In genomic region chr9:80022821-80023220, GRCm38 (mm10) we compare ENCODE assay signal across 16 mouse cellular contexts. TPM values are rescaled to one million over a fixed set of nuclear protein-coding genes. Genes with fewer than 3 reads are reported as not detected.
DNase-seq lines count a peak whose midpoint lies in the region; ATAC-seq and TF ChIP-seq lines count a peak whose summit lies in the region.
"Had no signal": no experiment of that assay in that cellular context is flagged by ENCODE, and none has a peak within 500 bp of the region (broad histone marks: within the 10 kb centered on the region; RNA-seq: fewer than 3 reads in every experiment).

No protein-coding gene starts in this region.

- DNase-seq in adrenal gland, adult (ENCODE audit: inconsistent age in 2 of 2, low spot score in 1 of 2), result peak; percentile 66 to 84
- DNase-seq in adrenal gland, postnatal 4 days (ENCODE audit: low spot score in 2 of 2), result no peak
- DNase-seq in kidney, adult 2 months, result peak; percentile 4
- no peak for DNase-seq in kidney, adult 18-20 months
- DNase-seq in R1 (ENCODE audit: low read depth, low spot score), result peak; percentile 23
- peak; percentile 31 for DNase-seq in heart, postnatal 0 days (ENCODE audit: low spot score)
- DNase-seq in gastrocnemius, postnatal 4 days (ENCODE audit: low spot score in 2 of 2), result no peak
- DNase-seq in right cerebral cortex, adult 2 months (ENCODE audit: low spot score in 2 of 2), result no peak
- DNase-seq: cerebellum, adult 11 months; spleen, adult 18-20 months; thymus, adult 18-20 months had no signal

- peak; percentile 59 for ATAC-seq in heart, postnatal 0 days (ENCODE audit: insufficient read depth, low read depth)
- ATAC-seq: activated CD4-positive, CD25-positive, alpha-beta regulatory T cell, adult 4 months had no signal

- H3K36me3 ChIP-seq in kidney, adult 2 months (ENCODE audit: control insufficient read depth, insufficient read depth, low read length), result no peaks in the 10 kb centered on the region
- no peaks in the 10 kb centered on the region for H3K36me3 ChIP-seq in heart, postnatal 0 days (replicated peaks; ENCODE audit: control insufficient read depth, insufficient read depth, low read length)
- H3K36me3 ChIP-seq: forebrain, embryonic 10.5 days; hindbrain, embryonic 13.5 days; limb, embryonic 12.5 days had no signal

- no peaks in the 10 kb centered on the region for H3K9me3 ChIP-seq in heart, postnatal 0 days (replicated peaks; ENCODE audit: control insufficient read depth, low read length)
- H3K9me3 ChIP-seq: forebrain, embryonic 10.5 days; hindbrain, embryonic 13.5 days; limb, embryonic 12.5 days had no signal

- TF ChIP-seq EP300 in heart, postnatal 0 days (IDR thresholded peaks at IDR 0.05; ENCODE audit: low read depth), result no peak

- H3K4me1 ChIP-seq in kidney, adult 2 months (ENCODE audit: control insufficient read depth, insufficient read depth, low read length), result peaks cover 10% of the 10 kb centered on the region
- peaks cover 12% of the 10 kb centered on the region for H3K4me1 ChIP-seq in heart, postnatal 0 days (ENCODE audit: control insufficient read depth, insufficient read depth)
- H3K4me1 ChIP-seq: forebrain, embryonic 10.5 days; hindbrain, embryonic 13.5 days; limb, embryonic 12.5 days had no signal

- TF ChIP-seq POLR2A in kidney, adult 2 months (IDR thresholded peaks at IDR 0.05; ENCODE audit: low read depth, low read length), result no peak

- no peak overlapping the region for H3K27ac ChIP-seq in kidney, adult 2 months (ENCODE audit: insufficient read depth, low read depth, low read length)
- H3K27ac ChIP-seq in heart, postnatal 0 days (ENCODE audit: low read depth), result peak overlapping the region; percentile 69
- H3K27ac ChIP-seq: forebrain, embryonic 10.5 days; hindbrain, embryonic 13.5 days; limb, embryonic 12.5 days had no signal

- WGBS in kidney, adult 2 months, result 55% methylated on average over 8 of the region's 8 CpGs
- WGBS in heart, postnatal 0 days, result 46% methylated on average over 8 of the region's 8 CpGs

- H3K9ac ChIP-seq in heart, postnatal 0 days (replicated peaks; ENCODE audit: low read depth, low read length), result no peak overlapping the region
- H3K9ac ChIP-seq: hindbrain, embryonic 13.5 days; limb, embryonic 12.5 days had no signal

- TF ChIP-seq CTCF in kidney, adult 2 months (conservative IDR thresholded peaks at IDR 0.05; ENCODE audit: insufficient read depth, insufficient read length, low read depth, low read length), result no peak
- no peak for TF ChIP-seq CTCF in heart, postnatal 0 days (IDR thresholded peaks at IDR 0.05; ENCODE audit: low read depth)

- no peak overlapping the region for H3K4me3 ChIP-seq in kidney, adult 2 months (ENCODE audit: insufficient read depth, low read depth, low read length)
- H3K4me3 ChIP-seq in heart, postnatal 0 days (ENCODE audit: low read depth, low read length), result no peak overlapping the region
- H3K4me3 ChIP-seq: forebrain, embryonic 10.5 days; hindbrain, embryonic 13.5 days; limb, embryonic 12.5 days; myocyte had no signal

- no peaks in the 10 kb centered on the region for H3K27me3 ChIP-seq in kidney, adult 2 months (replicated peaks; ENCODE audit: control insufficient read depth, insufficient read depth, low read length)
- H3K27me3 ChIP-seq in heart, postnatal 0 days (ENCODE audit: control insufficient read depth, insufficient read depth, low read length), result no peaks in the 10 kb centered on the region
- H3K27me3 ChIP-seq: hindbrain, embryonic 13.5 days; limb, embryonic 12.5 days had no signal

- no peak overlapping the region for H3K4me2 ChIP-seq in heart, postnatal 0 days (ENCODE audit: low read depth, low read length)
- H3K4me2 ChIP-seq: hindbrain, embryonic 13.5 days; limb, embryonic 12.5 days had no signal

RNA-seq across cellular contexts. Expression of gene Filip1, which starts 10.2 kb away (rescaled TPM):
- 10 to 100 TPM; 54.2 to 55.2 TPM for total RNA-seq in adrenal gland, postnatal 4 days (2021)
- polyA plus RNA-seq in kidney, adult 2 months (2012; rRNA removed), result 1.5 and 1.8 TPM in 2 replicates
- 27.4 and 52.3 TPM in 2 replicates for total RNA-seq in heart, postnatal 0 days (2014; rRNA removed; ENCODE audit: low replicate concordance)
- polyA plus RNA-seq in heart, postnatal 0 days (2015; fragmentation: Nextera tagmentation; extraction: Ambion mirVana), result 31.6 and 39.0 TPM in 2 replicates
- total RNA-seq in gastrocnemius, postnatal 4 days (2021), result 10 to 100 TPM; 75.3 to 94.0 TPM

RNA-seq across cellular contexts. Expression of gene Senp6, which starts 43.9 kb away (rescaled TPM):
- total RNA-seq in adrenal gland, postnatal 4 days (2021), result 100 to 1,000 TPM; 144 to 156 TPM
- 18.4 and 23.9 TPM in 2 replicates for polyA plus RNA-seq in kidney, adult 2 months (2012; rRNA removed)
- total RNA-seq in heart, postnatal 0 days (2014; rRNA removed; ENCODE audit: low replicate concordance), result 54.1 and 80.4 TPM in 2 replicates
- polyA plus RNA-seq in heart, postnatal 0 days (2015; fragmentation: Nextera tagmentation; extraction: Ambion mirVana), result 26.1 and 28.9 TPM in 2 replicates
- total RNA-seq in gastrocnemius, postnatal 4 days (2021), result 100 to 1,000 TPM in 1 of 2 experiments, 10 to 100 TPM in 1; 92.6 to 103 TPM

Comparison
In these comparisons a context has a peak if more than half of its experiments do, and no peak if none do; other contexts are left out.
1. DNase-seq: peak in adrenal gland, adult (2 of 2), kidney, adult 2 months (single experiment), R1 (single experiment) and heart, postnatal 0 days (single experiment); none in adrenal gland, postnatal 4 days (0 of 2), kidney, adult 18-20 months (single experiment), gastrocnemius, postnatal 4 days (0 of 2) and right cerebral cortex, adult 2 months (0 of 2).